Mouse (Mus musculus) intestine, postnatal 0 days (tissue): ENCODE measurements around the gene Fggy. TPM values are rescaled to one million over a fixed set of nuclear protein-coding genes. Genes with fewer than 3 reads are reported as not detected.

Source experiments
- ATAC-seq: fragments of 200-750 bp; cut with Nextera tagmentation; 2 replicates; pipeline ENCODE4 v1.8.0; 2017; ENCODE audit warnings: mild to moderate bottlenecking, moderate TSS enrichment, moderate library complexity
- H3K27ac ChIP-seq: fragments of 300-500 bp; sonication (generic); 2 replicates; pipeline ENCODE4 v1.5.1; 2014; ENCODE audit warnings: mild to moderate bottlenecking, low read depth, low read length, moderate library complexity
- H3K27me3 ChIP-seq: fragments of 300-500 bp; sonication (generic); replicated peaks from 2 replicates; pipeline ENCODE4 v1.6.1; 2014; ENCODE audit warnings: low read length, mixed read lengths; ENCODE audit not compliant: control insufficient read depth, insufficient read depth
- H3K36me3 ChIP-seq: fragments of 300-500 bp; sonication (generic); 2 replicates; pipeline ENCODE4 v1.6.1; 2014; ENCODE audit warnings: mild to moderate bottlenecking, moderate library complexity; ENCODE audit not compliant: control insufficient read depth, insufficient read depth
- H3K4me1 ChIP-seq: fragments of 300-500 bp; sonication (generic); replicated peaks from 2 replicates; pipeline ENCODE4 v1.6.1; 2014; ENCODE audit warnings: antibody characterized with exemption, low read length, mixed read lengths; ENCODE audit not compliant: control insufficient read depth, insufficient read depth
- H3K4me2 ChIP-seq: fragments of 300-500 bp; sonication (generic); replicated peaks from 2 replicates; pipeline ENCODE4 v1.6.1; 2014; ENCODE audit warnings: low read depth, mild to moderate bottlenecking, moderate library complexity
- H3K4me3 ChIP-seq: fragments of 300-500 bp; sonication (generic); 2 replicates; pipeline ENCODE4 v1.5.1; 2014; ENCODE audit warnings: low read depth, low read length
- H3K9ac ChIP-seq: fragments of 300-500 bp; sonication (generic); 2 replicates; pipeline ENCODE4 v1.6.1; 2014; ENCODE audit warnings: mild to moderate bottlenecking, low read depth, low read length
- H3K9me3 ChIP-seq: fragments of 300-500 bp; sonication (generic); 2 replicates; pipeline ENCODE4 v1.6.1; 2016; ENCODE audit warnings: mixed run types; ENCODE audit not compliant: control insufficient read depth
- CTCF ChIP-seq: sonication (generic); IDR thresholded peaks from 2 replicates; pipeline ENCODE4 v1.5.1; 2016; ENCODE audit warnings: low read depth, mild to moderate bottlenecking, control low read depth, antibody characterized with exemption, moderate library complexity
- WGBS: fragments of 180-500 bp; shearing (Covaris S2); extraction: QIAGEN DNeasy Blood & Tissue Kit; methylation state at CpG from one replicate; pipeline ENCODE4 v1.1.7; 2014; 5-methylcytosine and 5-hydroxymethylcytosine counted together
- polyA plus RNA-seq: library from polyadenylated mRNA; unstranded; fragments of >200 nt; fragmentation: Nextera tagmentation; extraction: Ambion mirVana; gene quantifications from 2 replicates; pipeline ENCODE4 v1.2.1, GENCODE M21; 2015

Gene Fggy
- polyA plus RNA-seq, 1 experiment from 2014 or later = 9.9 TPM

- Histone ChIP-seq H3K36me3 (no peaks in the 10 kb centered on the region), H3K9me3 (no peaks in the 10 kb centered on the region), H3K27ac (no peak overlapping the region), H3K9ac (no peak overlapping the region), H3K4me3 (no peak overlapping the region), H3K27me3 (no peaks in the 10 kb centered on the region), H3K4me1 (no peaks in the 10 kb centered on the region), H3K4me2 (no peak overlapping the region)
- peak; percentile 85 for ATAC-seq
- TF ChIP-seq CTCF = no peak
- 66% methylated on average over 2 of the region's 2 CpGs for WGBS
Observed at GRCm38 (mm10) chr4:95852257-95852656, 294.9 kb downstream of the Fggy start.

- no peak overlapping the region for H3K4me3 ChIP-seq
- no peaks in the 10 kb centered on the region for H3K4me1 ChIP-seq
- TF ChIP-seq CTCF = no peak
- no peak overlapping the region for H3K4me2 ChIP-seq
- ATAC-seq = no peak
- no peak overlapping the region for H3K27ac ChIP-seq
- WGBS = 87% methylated on average over 2 of the region's 2 CpGs
- H3K9ac ChIP-seq = no peak overlapping the region
- H3K36me3 ChIP-seq = no peaks in the 10 kb centered on the region
- no peaks in the 10 kb centered on the region for H3K27me3 ChIP-seq
- no peaks in the 10 kb centered on the region for H3K9me3 ChIP-seq
Observed at GRCm38 (mm10) chr4:95856008-95856407, 298.7 kb downstream of the Fggy start.

GRCm38 (mm10) chr4:95860601-95861000, 303.3 kb downstream of the Fggy start:
- no peak overlapping the region for H3K4me3 ChIP-seq
- H3K4me2 ChIP-seq = no peak overlapping the region
- H3K27ac ChIP-seq = no peak overlapping the region
- 0 out of 2 replicates have a peak, but pooled peaks cover 4% of the 10 kb centered on the region for H3K4me1 ChIP-seq
- ATAC-seq = no peak
- H3K9ac ChIP-seq = no peak overlapping the region
- no peaks in the 10 kb centered on the region for H3K9me3 ChIP-seq
- 43% methylated on average over 3 of the region's 3 CpGs for WGBS
- no peaks in the 10 kb centered on the region for H3K27me3 ChIP-seq
- H3K36me3 ChIP-seq = no peaks in the 10 kb centered on the region
- TF ChIP-seq CTCF = no peak

GRCm38 (mm10) chr4:95861074-95861473, 303.8 kb downstream of the Fggy start:
- no peak overlapping the region for H3K4me2 ChIP-seq
- WGBS = 51% methylated on average over 4 of the region's 4 CpGs
- no peak overlapping the region for H3K27ac ChIP-seq
- no peaks in the 10 kb centered on the region for H3K27me3 ChIP-seq
- no peaks in the 10 kb centered on the region for H3K36me3 ChIP-seq
- TF ChIP-seq CTCF = no peak
- no peaks in the 10 kb centered on the region for H3K9me3 ChIP-seq
- no peak overlapping the region for H3K4me3 ChIP-seq
- no peak overlapping the region for H3K9ac ChIP-seq
- 0 out of 2 replicates have a peak, but pooled peaks cover 4% of the 10 kb centered on the region for H3K4me1 ChIP-seq
- ATAC-seq = no peak

GRCm38 (mm10) chr4:95861741-95862155, 304.4 kb downstream of the Fggy start:
- WGBS = 84% methylated on average over 5 of the region's 5 CpGs
- Histone ChIP-seq H3K9me3 (no peaks in the 10 kb centered on the region), H3K27me3 (no peaks in the 10 kb centered on the region), H3K4me1 (0 out of 2 replicates have a peak, but pooled peaks cover 4% of the 10 kb centered on the region), H3K4me2 (no peak overlapping the region), H3K9ac (no peak overlapping the region), H3K36me3 (no peaks in the 10 kb centered on the region), H3K4me3 (no peak overlapping the region), H3K27ac (no peak overlapping the region)
- no peak for ATAC-seq
- TF ChIP-seq CTCF = no peak

- H3K27me3 ChIP-seq = no peaks in the 10 kb centered on the region
- no peak overlapping the region for H3K4me3 ChIP-seq
- H3K36me3 ChIP-seq = no peaks in the 10 kb centered on the region
- no peaks in the 10 kb centered on the region for H3K9me3 ChIP-seq
- no peak for TF ChIP-seq CTCF
- H3K4me2 ChIP-seq = no peak overlapping the region
- H3K27ac ChIP-seq = no peak overlapping the region
- 0 out of 2 replicates have a peak, but pooled peaks cover 4% of the 10 kb centered on the region for H3K4me1 ChIP-seq
- no peak for ATAC-seq
- H3K9ac ChIP-seq = no peak overlapping the region
- WGBS = 79% methylated on average over 7 of the region's 7 CpGs
Observed at GRCm38 (mm10) chr4:95862276-95862675, 305.0 kb downstream of the Fggy start.
